Comparison of ENCODE assay signal across 1 mouse cellular context in the genomic region with DNA sequence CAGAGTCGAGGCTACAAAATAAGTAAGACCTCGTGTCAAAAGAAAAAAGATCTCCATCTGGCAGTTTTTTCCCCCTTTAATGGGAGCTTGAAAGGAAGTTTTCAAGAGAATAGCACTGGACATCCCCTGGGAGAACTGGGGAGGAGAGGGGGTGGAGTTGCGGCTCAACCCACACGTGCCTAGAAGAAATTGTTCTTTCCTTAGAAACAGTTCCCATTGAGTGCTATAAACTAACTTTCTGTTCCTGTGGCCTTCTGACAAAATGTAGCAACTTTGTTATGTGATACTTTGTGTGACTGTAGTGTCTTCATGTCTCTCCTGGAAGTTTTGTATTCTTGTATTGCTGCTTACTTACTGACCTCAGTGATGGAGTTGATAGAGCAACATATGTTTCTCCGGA.
TF ChIP-seq lines count a peak whose summit lies in the region.

No protein-coding gene starts in this region.

TF ChIP-seq in CH12.LX, 34 proteins besides CTCF, POLR2A, EP300 and RAD21 (continued from another document):
- no peak for TF ChIP-seq ZNF384 (IDR thresholded peaks at IDR 0.05; ENCODE audit: low read depth, low read length)
- no peak for TF ChIP-seq TBP (conservative IDR thresholded peaks at IDR 0.05; ENCODE audit: low read depth, low read length)
- TF ChIP-seq MEF2A (IDR thresholded peaks at IDR 0.05; ENCODE audit: borderline replicate concordance, low read depth, low read length), result no peak
- peak; percentile 91 for TF ChIP-seq BHLHE40 (IDR thresholded peaks at IDR 0.05; ENCODE audit: low read depth, low read length)
- TF ChIP-seq USF1 (IDR thresholded peaks at IDR 0.05; ENCODE audit: low read depth, low read length), result no peak
